Comparison of ENCODE assay signal across 36 mouse cellular contexts in the genomic region with DNA sequence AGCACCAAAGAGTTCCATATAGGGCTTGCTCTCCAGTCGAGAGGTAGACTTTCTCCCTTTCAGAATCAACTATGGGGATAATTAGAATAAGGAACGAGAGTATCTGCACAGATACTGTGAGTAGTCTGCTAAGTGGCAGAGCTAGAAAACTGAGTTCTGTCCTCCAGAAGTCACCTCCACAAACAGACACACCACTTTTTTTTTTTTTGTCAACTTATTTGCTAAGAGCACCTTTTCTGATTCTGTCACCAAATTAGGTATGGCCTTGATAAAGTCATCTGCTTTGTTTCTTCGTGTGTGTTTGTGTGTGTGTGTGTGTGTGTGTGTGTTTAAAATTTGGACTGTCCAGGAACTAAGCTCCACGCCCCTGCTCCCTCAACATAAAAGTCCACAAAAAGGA. TPM values are rescaled to one million over a fixed set of nuclear protein-coding genes. Genes with fewer than 3 reads are reported as not detected.
DNase-seq lines count a peak whose midpoint lies in the region; ATAC-seq and TF ChIP-seq lines count a peak whose summit lies in the region.
"Had no signal": no experiment of that assay in that cellular context is flagged by ENCODE, and none has a peak within 500 bp of the region (broad histone marks: within the 10 kb centered on the region; RNA-seq: fewer than 3 reads in every experiment).

No protein-coding gene starts in this region.

- ATAC-seq in hindbrain, embryonic 14.5 days (ENCODE audit: low FRiP score) = no peak
- no peak for ATAC-seq in hindbrain, embryonic 11.5 days (ENCODE audit: low FRiP score)
- ATAC-seq in midbrain, embryonic 12.5 days (ENCODE audit: low FRiP score, low read depth) = no peak
- no peak for ATAC-seq in midbrain, postnatal 0 days (ENCODE audit: low FRiP score)
- ATAC-seq: inflammation-experienced regulatory T-cells, adult 6 months had no signal

- no peak overlapping the region for H3K27ac ChIP-seq in hindbrain, embryonic 14.5 days
- H3K27ac ChIP-seq in hindbrain, embryonic 11.5 days (ENCODE audit: low read depth, low read length) = no peak overlapping the region
- no peak overlapping the region for H3K27ac ChIP-seq in embryonic facial prominence, embryonic 10.5 days (replicated peaks)
- peak overlapping the region; percentile 52; the same call in 1 of the 2 replicates for H3K27ac ChIP-seq in midbrain, embryonic 12.5 days (replicated peaks)
- peak overlapping the region; percentile 47; the same call in 1 of the 2 replicates for H3K27ac ChIP-seq in midbrain, postnatal 0 days (ENCODE audit: low read depth, low read length)
- H3K27ac ChIP-seq: embryonic facial prominence, embryonic 13.5 days; heart, embryonic 15.5 days; hindbrain, embryonic 13.5 days; kidney, embryonic 15.5 days; limb, embryonic 10.5 days; limb, embryonic 15.5 days; liver, embryonic 13.5 days; macrophage had no signal

- no peak for DNase-seq in hindbrain, embryonic 14.5 days (ENCODE audit: low spot score)
- no peak for DNase-seq in hindbrain, embryonic 11.5 days (ENCODE audit: low spot score)
- DNase-seq in embryonic facial prominence, embryonic 10.5 days (ENCODE audit: low spot score) = no peak
- no peak for DNase-seq in midbrain, postnatal 0 days (ENCODE audit: low spot score)
- no peak for DNase-seq in left cerebral cortex, adult 11 months (ENCODE audit: low spot score)
- no peak for DNase-seq in right cerebral cortex, postnatal 25 days
- DNase-seq: adrenal gland, adult 8-10 months; B cell, adult 2 months; cerebellum, adult 11 months; cerebellum, adult 9-11 months; embryo, embryonic 11 days; gastrocnemius, postnatal 14 days; kidney, adult 11 months; kidney, postnatal 25 days; liver, embryonic 13.5 days; lung, adult 18-20 months; lung, postnatal 10 days; spleen, adult 18-20 months; thymus, adult 18-20 months; thymus, postnatal 25 days had no signal

- H3K9ac ChIP-seq in hindbrain, embryonic 14.5 days = no peak overlapping the region
- H3K9ac ChIP-seq in hindbrain, embryonic 11.5 days (ENCODE audit: low read depth, low read length) = no peak overlapping the region
- H3K9ac ChIP-seq in midbrain, embryonic 12.5 days (replicated peaks) = peak overlapping the region; percentile 99
- H3K9ac ChIP-seq in midbrain, postnatal 0 days (replicated peaks; ENCODE audit: low read length, poor library complexity, severe bottlenecking) = no peak overlapping the region
- H3K9ac ChIP-seq: embryonic facial prominence, embryonic 13.5 days; heart, embryonic 15.5 days; hindbrain, embryonic 13.5 days; kidney, embryonic 15.5 days; limb, embryonic 15.5 days; liver, embryonic 13.5 days had no signal

- peaks cover 99% of the 10 kb centered on the region for H3K27me3 ChIP-seq in hindbrain, embryonic 14.5 days (ENCODE audit: control insufficient read depth, insufficient read depth, low read length)
- H3K27me3 ChIP-seq in hindbrain, embryonic 11.5 days (ENCODE audit: control insufficient read depth, insufficient read depth, low read length) = peaks cover 83% of the 10 kb centered on the region
- H3K27me3 ChIP-seq in embryonic facial prominence, embryonic 10.5 days (replicated peaks; ENCODE audit: low read depth, poor library complexity, severe bottlenecking) = peaks cover 100% of the 10 kb centered on the region
- peaks cover 10% of the 10 kb centered on the region for H3K27me3 ChIP-seq in midbrain, embryonic 12.5 days
- peaks cover 23% of the 10 kb centered on the region for H3K27me3 ChIP-seq in midbrain, postnatal 0 days (ENCODE audit: insufficient read depth, low read length)

- H3K36me3 ChIP-seq in hindbrain, embryonic 14.5 days (replicated peaks; ENCODE audit: control insufficient read depth, insufficient read depth) = no peaks in the 10 kb centered on the region
- H3K36me3 ChIP-seq in hindbrain, embryonic 11.5 days (ENCODE audit: control insufficient read depth, insufficient read depth, low read length) = no peaks in the 10 kb centered on the region
- H3K36me3 ChIP-seq in embryonic facial prominence, embryonic 10.5 days (replicated peaks) = no peaks in the 10 kb centered on the region
- H3K36me3 ChIP-seq in midbrain, embryonic 12.5 days = peaks cover 40% of the 10 kb centered on the region
- H3K36me3 ChIP-seq in midbrain, postnatal 0 days (ENCODE audit: insufficient read depth, low read length) = no peaks in the 10 kb centered on the region
- H3K36me3 ChIP-seq: embryonic facial prominence, embryonic 13.5 days; G1E; heart, embryonic 15.5 days; hindbrain, embryonic 13.5 days; kidney, embryonic 15.5 days; limb, embryonic 10.5 days; limb, embryonic 15.5 days; liver, embryonic 13.5 days had no signal

- 68% methylated on average over 4 of the region's 4 CpGs for WGBS in hindbrain, embryonic 14.5 days
- WGBS in hindbrain, embryonic 11.5 days = 69% methylated on average over 4 of the region's 4 CpGs
- WGBS in embryonic facial prominence, embryonic 10.5 days = 74% methylated on average over 4 of the region's 4 CpGs
- WGBS in midbrain, embryonic 12.5 days = 30% methylated on average over 4 of the region's 4 CpGs
- 45% methylated on average over 4 of the region's 4 CpGs for WGBS in midbrain, postnatal 0 days

- no peak overlapping the region for H3K4me3 ChIP-seq in hindbrain, embryonic 14.5 days (replicated peaks; ENCODE audit: low read length)
- no peak overlapping the region for H3K4me3 ChIP-seq in hindbrain, embryonic 11.5 days (ENCODE audit: low read depth, low read length)
- peak overlapping the region; percentile 54; the same call in 1 of the 2 replicates for H3K4me3 ChIP-seq in embryonic facial prominence, embryonic 10.5 days
- peak overlapping the region; percentile 73 for H3K4me3 ChIP-seq in midbrain, embryonic 12.5 days
- peak overlapping the region; percentile 43; the same call in 1 of the 2 replicates for H3K4me3 ChIP-seq in midbrain, postnatal 0 days (ENCODE audit: low read depth, low read length)
- H3K4me3 ChIP-seq: erythroblast, embryonic 14.5 days; heart, embryonic 15.5 days; hindbrain, embryonic 13.5 days; kidney, embryonic 15.5 days; limb, embryonic 10.5 days; limb, embryonic 15.5 days; liver, embryonic 13.5 days had no signal

- H3K4me1 ChIP-seq in hindbrain, embryonic 14.5 days (replicated peaks; ENCODE audit: control insufficient read depth, insufficient read depth, low read length) = no peaks in the 10 kb centered on the region
- H3K4me1 ChIP-seq in hindbrain, embryonic 11.5 days (replicated peaks; ENCODE audit: control insufficient read depth, insufficient read depth, low read length) = no peaks in the 10 kb centered on the region
- peaks cover 21% of the 10 kb centered on the region for H3K4me1 ChIP-seq in embryonic facial prominence, embryonic 10.5 days
- H3K4me1 ChIP-seq in midbrain, embryonic 12.5 days = peaks cover 55% of the 10 kb centered on the region
- H3K4me1 ChIP-seq in midbrain, postnatal 0 days (ENCODE audit: insufficient read depth, low read length) = no peaks in the 10 kb centered on the region

- H3K4me2 ChIP-seq in hindbrain, embryonic 14.5 days (replicated peaks) = peak overlapping the region; percentile 34; the same call in 1 of the 2 replicates
- H3K4me2 ChIP-seq in hindbrain, embryonic 11.5 days (replicated peaks; ENCODE audit: low read depth, low read length) = no peak overlapping the region
- peak overlapping the region; percentile 94 for H3K4me2 ChIP-seq in midbrain, embryonic 12.5 days (replicated peaks)
- H3K4me2 ChIP-seq in midbrain, postnatal 0 days (ENCODE audit: low read depth, low read length, poor library complexity, severe bottlenecking) = peak overlapping the region; percentile 51
- H3K4me2 ChIP-seq: heart, embryonic 15.5 days; hindbrain, embryonic 13.5 days; kidney, embryonic 15.5 days; limb, embryonic 15.5 days; liver, embryonic 13.5 days had no signal

- no peak for TF ChIP-seq CTCF in midbrain, postnatal 0 days (IDR thresholded peaks at IDR 0.05)

- H3K9me3 ChIP-seq in hindbrain, embryonic 14.5 days (ENCODE audit: control insufficient read depth, low read length) = no peaks in the 10 kb centered on the region
- H3K9me3 ChIP-seq in hindbrain, embryonic 11.5 days (ENCODE audit: control insufficient read depth, low read length) = no peaks in the 10 kb centered on the region
- H3K9me3 ChIP-seq in embryonic facial prominence, embryonic 10.5 days = no peaks in the 10 kb centered on the region
- H3K9me3 ChIP-seq in midbrain, embryonic 12.5 days = no peaks in the 10 kb centered on the region
- H3K9me3 ChIP-seq in midbrain, postnatal 0 days (ENCODE audit: low read length) = no peaks in the 10 kb centered on the region
- H3K9me3 ChIP-seq: embryonic facial prominence, embryonic 13.5 days; G1E; heart, embryonic 15.5 days; hindbrain, embryonic 13.5 days; kidney, embryonic 15.5 days; limb, embryonic 10.5 days; limb, embryonic 15.5 days; liver, embryonic 13.5 days had no signal

RNA-seq across cellular contexts. Expression of a gene that starts 13.0 kb away (rescaled TPM):
- polyA plus RNA-seq in hindbrain, embryonic 14.5 days (2014; fragmentation: Nextera tagmentation; extraction: Ambion mirVana) = 18.5 and 20.3 TPM in 2 replicates
- polyA plus RNA-seq in hindbrain, embryonic 11.5 days (2014; fragmentation: Nextera tagmentation; extraction: Ambion mirVana) = 13.9 TPM in 2 replicates
- 12.8 and 15.2 TPM in 2 replicates for polyA plus RNA-seq in embryonic facial prominence, embryonic 10.5 days (2016; fragmentation: Nextera tagmentation; extraction: Ambion mirVana)
- polyA plus RNA-seq in midbrain, embryonic 12.5 days (2016; fragmentation: Nextera tagmentation; extraction: Ambion mirVana) = 180 and 189 TPM in 2 replicates
- total RNA-seq in midbrain, postnatal 0 days (2014; rRNA removed) = 90.3 and 93.2 TPM in 2 replicates
- polyA plus RNA-seq in midbrain, postnatal 0 days (2015; fragmentation: Nextera tagmentation; extraction: Ambion mirVana) = 61.2 and 62.0 TPM in 2 replicates
- total RNA-seq: adrenal gland, adult 8-10 months; gastrocnemius, postnatal 14 days; granulocyte monocyte progenitor cell, adult 5-6 weeks; heart, postnatal 25 days; megakaryocyte-erythroid progenitor cell, adult 5-6 weeks; neutrophil, adult 5-6 weeks had no signal
- polyA plus RNA-seq: erythroblast, embryonic 14.5 days; G1E; heart, embryonic 15.5 days; inflammation-experienced regulatory T-cells, adult 6 months; kidney, embryonic 15.5 days; limb, embryonic 10.5 days; limb, embryonic 15.5 days; liver, embryonic 13.5 days; macrophage; stomach, embryonic 16.5 days had no signal

Comparison
In these comparisons a context has a peak if more than half of its experiments do, and no peak if none do; other contexts are left out.
1. H3K27ac ChIP-seq: peak in midbrain, embryonic 12.5 days (single experiment) and midbrain, postnatal 0 days (single experiment); none in hindbrain, embryonic 14.5 days (single experiment), hindbrain, embryonic 11.5 days (single experiment) and embryonic facial prominence, embryonic 10.5 days (single experiment).
2. H3K4me3 ChIP-seq: peak in embryonic facial prominence, embryonic 10.5 days (single experiment), midbrain, embryonic 12.5 days (single experiment) and midbrain, postnatal 0 days (single experiment); none in hindbrain, embryonic 14.5 days (single experiment) and hindbrain, embryonic 11.5 days (single experiment).